Mouse (Mus musculus) adrenal gland, postnatal 10 days (tissue): ENCODE results near the gene Olfr809. TPM values are rescaled to one million over a fixed set of nuclear protein-coding genes. Genes with fewer than 3 reads are reported as not detected.

Source experiments
- DNase-seq: peaks from one replicate; pipeline ENCODE4 v3.0.0; 2021; ENCODE audit warnings: mixed read lengths
- long read RNA-seq, 2 experiments: library from polyadenylated mRNA; stranded (forward); transcript quantifications; one replicate each; pipeline ENCODE4 v2.0.0; 2021
- microRNA-seq: library from miRNA; unstranded; fragments of <30 nt; microRNA quantifications from one replicate; pipeline ENCODE4 v1.2.0, GENCODE M21; 2021
- total RNA-seq, 2 experiments: library from RNA; stranded (reverse); gene quantifications; 2 replicates each; pipeline ENCODE4 v1.2.3; 2021

Olfr809 gene
- not detected for total RNA-seq
- long read RNA-seq, experiment 1 = 0 reads
- long read RNA-seq, experiment 2 = 0 reads

DNA sequence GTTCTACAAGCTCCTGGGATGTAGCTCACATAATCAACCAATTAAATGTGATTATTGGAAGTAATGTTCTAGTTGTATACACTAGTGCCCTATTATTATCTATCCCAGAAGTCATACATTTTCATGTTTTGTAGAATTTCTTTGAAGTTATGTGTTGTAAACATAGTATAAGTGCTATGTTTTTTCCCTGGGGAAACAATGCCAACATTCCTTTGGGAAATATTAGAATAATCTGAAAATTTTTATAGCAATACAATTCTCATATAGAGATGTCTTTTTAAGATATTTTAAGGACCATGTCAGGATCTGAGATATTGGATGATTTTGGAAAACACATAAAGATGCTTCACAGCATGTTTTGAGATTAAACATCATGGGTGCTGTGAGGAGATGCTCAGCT is at the start of gene Olfr809:
Olfr809 (plus strand) TSS at position 301 of the 400 bp plus-strand sequence.
- no peak for DNase-seq

DNA sequence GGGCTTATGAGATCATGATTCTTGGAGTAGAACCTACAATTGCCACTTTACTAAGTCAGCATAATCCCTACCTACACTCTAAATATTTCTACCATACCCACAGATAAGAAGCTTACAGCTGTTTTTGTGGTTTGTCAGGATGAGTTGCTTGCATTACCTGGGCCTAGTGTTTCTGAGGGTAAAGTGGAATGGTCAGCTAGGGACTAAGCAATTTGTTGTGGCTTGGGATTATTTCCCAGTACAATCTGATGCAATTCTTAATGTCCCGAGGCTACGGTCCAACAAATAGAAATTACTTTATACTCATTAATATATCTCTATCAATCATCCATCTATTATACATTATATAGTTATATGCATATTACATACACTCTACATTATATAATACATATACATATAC is 45.2 kb upstream of the Olfr809 start, which contains the start of gene Olfr805:
Olfr805 (minus strand) TSS at position 101 of the 400 bp plus-strand sequence.
- no peak for DNase-seq

DNA sequence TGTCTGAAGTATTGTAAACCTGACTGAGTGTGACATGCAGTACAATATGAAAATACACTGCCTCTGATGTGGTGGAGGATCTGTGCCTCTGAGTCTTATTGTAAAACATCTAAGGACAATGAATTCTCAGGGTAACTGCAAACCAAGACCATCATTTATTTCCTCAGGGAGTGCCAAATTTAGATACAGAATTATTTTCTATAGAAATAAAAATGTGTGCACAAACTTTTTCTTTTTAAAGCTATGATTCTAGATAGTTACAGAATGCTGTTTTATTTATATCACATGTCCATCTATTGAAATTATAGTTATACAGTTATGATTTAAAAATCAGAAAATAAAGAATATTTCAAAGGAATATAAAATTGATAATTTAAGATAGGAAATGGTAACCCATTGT is 32.6 kb upstream of the Olfr809 start, which contains the start of gene Olfr806:
Olfr806 (minus strand) TSS at position 101 of the 400 bp plus-strand sequence.
- no peak for DNase-seq

GRCm38 (mm10) chr10:129757693-129758092 is 16.7 kb upstream of the Olfr809 start, which contains the start of gene Olfr807:
Gene Olfr807 (minus strand): TSS chr10:129757793.
- DNase-seq = no peak

- no peak for DNase-seq
Observed at GRCm38 (mm10) chr10:129765182-129765581, 9.3 kb upstream of the Olfr809 start, which contains the start of gene Olfr808. Gene Olfr808 (plus strand): TSS chr10:129765482.

DNA sequence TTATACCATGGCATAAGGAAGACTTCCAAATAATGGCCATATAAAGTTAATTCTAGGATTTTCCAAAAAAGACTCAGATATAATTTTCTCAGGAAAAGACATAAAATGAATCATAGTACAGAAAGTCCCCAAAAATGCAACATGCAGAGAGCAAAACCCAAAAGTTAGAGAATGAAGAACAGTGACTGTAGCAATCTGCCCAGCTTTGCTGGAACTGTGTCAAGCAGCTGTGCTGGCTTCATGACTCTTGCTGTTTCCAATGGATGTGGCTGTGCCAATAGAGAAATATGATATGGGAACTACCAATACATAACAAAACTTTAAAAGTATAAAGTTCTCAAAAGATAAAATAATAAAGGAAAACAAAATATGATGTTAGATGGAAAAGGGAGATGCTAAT is 3.7 kb downstream of the Olfr809 start:
- DNase-seq = no peak

- no peak for DNase-seq
Observed at GRCm38 (mm10) chr10:129794817-129795216, 20.4 kb downstream of the Olfr809 start, which contains the start of gene Olfr810. Gene Olfr810 (minus strand): TSS chr10:129794917.

DNA sequence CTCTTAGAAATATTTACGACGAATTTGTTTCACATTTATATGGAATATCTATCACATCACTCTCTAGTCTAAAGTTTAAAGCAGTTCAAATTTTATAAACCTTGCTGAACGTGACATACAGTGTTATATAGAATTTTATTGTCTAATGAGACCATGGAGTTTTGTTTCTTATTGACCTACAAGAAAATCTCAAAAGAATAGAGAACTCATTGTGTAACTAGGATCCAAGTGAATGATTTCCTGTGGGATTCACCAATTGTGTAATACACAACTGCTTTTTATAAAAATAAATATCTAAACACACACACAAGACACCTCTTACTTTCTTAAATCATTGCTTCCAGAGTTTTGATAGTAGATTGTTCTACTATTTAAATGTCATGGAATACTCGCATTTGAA is 29.9 kb downstream of the Olfr809 start, which contains the start of gene Olfr811:
Olfr811 (minus strand) TSS at position 101 of the 400 bp plus-strand sequence.
- no peak for DNase-seq

Small RNAs within 50 kb of the gene (microRNA-seq; reads per million reads assigned to microRNA genes)
- not detected for gene Gm24485

Other genes with a start within 250 kb of the Olfr809 start
- gene Olfr792, start 235.5 kb upstream of the Olfr809 start, total RNA-seq = not detected
- not detected for gene Olfr794, start 207.0 kb upstream of the Olfr809 start, total RNA-seq
- gene Olfr796, start 162.1 kb upstream of the Olfr809 start, total RNA-seq = not detected
- gene Olfr798, start 146.7 kb upstream of the Olfr809 start, total RNA-seq = not detected
- gene Olfr799, start 137.2 kb upstream of the Olfr809 start, total RNA-seq = not detected
- not detected for gene Olfr800, start 116.9 kb upstream of the Olfr809 start, total RNA-seq
- gene Olfr801, start 100.8 kb upstream of the Olfr809 start, total RNA-seq = not detected
- not detected for gene Olfr802, start 86.5 kb upstream of the Olfr809 start, total RNA-seq
- gene Olfr803, start 80.4 kb upstream of the Olfr809 start, total RNA-seq = not detected
- not detected for gene Olfr804, start 71.4 kb upstream of the Olfr809 start, total RNA-seq
- gene Olfr805, start 45.3 kb upstream of the Olfr809 start, total RNA-seq = not detected
- gene Olfr806, start 32.7 kb upstream of the Olfr809 start, total RNA-seq = not detected
- gene Olfr807, start 16.8 kb upstream of the Olfr809 start, total RNA-seq = not detected
- gene Olfr808, start 9.2 kb upstream of the Olfr809 start, total RNA-seq = not detected
- gene Olfr810, start 20.3 kb downstream of the Olfr809 start, total RNA-seq = not detected
- not detected for gene Olfr811, start 29.8 kb downstream of the Olfr809 start, total RNA-seq
- gene Olfr812, start 71.5 kb downstream of the Olfr809 start, total RNA-seq = not detected
- gene Olfr813, start 80.7 kb downstream of the Olfr809 start, total RNA-seq = not detected
- gene Olfr814, start 105.2 kb downstream of the Olfr809 start, total RNA-seq = not detected
- gene Olfr815, start 131.2 kb downstream of the Olfr809 start, total RNA-seq = not detected
- not detected for gene Olfr816, start 141.0 kb downstream of the Olfr809 start, total RNA-seq
- gene Olfr818, start 174.5 kb downstream of the Olfr809 start, total RNA-seq = not detected
- gene Olfr819, start 192.6 kb downstream of the Olfr809 start, total RNA-seq = not detected
- gene Olfr247, start 201.5 kb downstream of the Olfr809 start, total RNA-seq = not detected
- not detected for gene Gm10310, start 210.4 kb downstream of the Olfr809 start, total RNA-seq
- not detected for gene Olfr820, start 238.0 kb downstream of the Olfr809 start, total RNA-seq